Mouse (Mus musculus) adrenal gland, postnatal 4 days (tissue): ENCODE measurements at regions not wholly inside any gene's neighbourhood (a gene's known extent, or its start where the extent isn't known, plus 50 kb on each side); places are given as distances from the start of the nearest gene placed in this dataset.

Source experiments
- DNase-seq, 2 experiments: peaks; one replicate each; pipeline ENCODE4 v3.0.0; 2021 to 2022; ENCODE audit warnings: low spot score in 2 of 2, mixed read lengths in 2 of 2

- no peak for DNase-seq
Observed at GRCm38 (mm10) chr14:58822938-58823337, 319.8 kb downstream of the 1700129C05Rik start.

GRCm38 (mm10) chr14:58817961-58818504, 324.7 kb downstream of the 1700129C05Rik start:
- DNase-seq: no peak

GRCm38 (mm10) chr14:58816540-58816876, 326.2 kb downstream of the 1700129C05Rik start:
- no peak for DNase-seq

GRCm38 (mm10) chr14:58815616-58816539, 326.8 kb downstream of the 1700129C05Rik start:
- no peak for DNase-seq

GRCm38 (mm10) chr14:58812585-58812984, 330.1 kb downstream of the 1700129C05Rik start:
- no peak for DNase-seq

- DNase-seq: no peak
Observed at GRCm38 (mm10) chr14:58801402-58801861, 341.3 kb downstream of the 1700129C05Rik start.

- DNase-seq: no peak
Observed at GRCm38 (mm10) chr14:58788190-58788945, 354.3 kb downstream of the 1700129C05Rik start.

GRCm38 (mm10) chr14:58787618-58788017, 355.1 kb downstream of the 1700129C05Rik start:
- DNase-seq: no peak

- no peak for DNase-seq
Observed at GRCm38 (mm10) chr14:58786791-58787491, 355.8 kb downstream of the 1700129C05Rik start.

- DNase-seq: no peak
Observed at GRCm38 (mm10) chr14:58783201-58783600, 359.5 kb downstream of the 1700129C05Rik start.

- no peak for DNase-seq
Observed at GRCm38 (mm10) chr14:58780306-58780705, 362.4 kb downstream of the 1700129C05Rik start.

GRCm38 (mm10) chr14:58778675-58779074, 364.0 kb downstream of the 1700129C05Rik start:
- no peak for DNase-seq

- no peak for DNase-seq
Observed at GRCm38 (mm10) chr14:58761291-58761690, 381.4 kb downstream of the 1700129C05Rik start.

GRCm38 (mm10) chr14:58759759-58760158, 382.9 kb downstream of the 1700129C05Rik start:
- no peak for DNase-seq

- DNase-seq: no peak
Observed at GRCm38 (mm10) chr14:58753781-58754180, 388.9 kb downstream of the 1700129C05Rik start.

GRCm38 (mm10) chr14:58753136-58753535, 389.6 kb downstream of the 1700129C05Rik start:
- no peak for DNase-seq

- DNase-seq: no peak
Observed at GRCm38 (mm10) chr14:58726418-58726817, 416.3 kb downstream of the 1700129C05Rik start.

- no peak for DNase-seq
Observed at GRCm38 (mm10) chr14:58714856-58715255, 427.8 kb downstream of the 1700129C05Rik start.

GRCm38 (mm10) chr14:58709861-58710260, 432.8 kb downstream of the 1700129C05Rik start:
- DNase-seq: no peak

- DNase-seq: no peak
Observed at GRCm38 (mm10) chr14:58709281-58709680, 433.4 kb downstream of the 1700129C05Rik start.

GRCm38 (mm10) chr14:58701765-58702164, 440.9 kb downstream of the 1700129C05Rik start:
- DNase-seq: peak; percentile 8 to 54
